Mouse (Mus musculus): ENCODE measurements around the gene Cx3cl1.
A peak's percentile ranks its signal among the peaks of the same experiment; 100 is the strongest.

Cx3cl1 gene

GRCm38 (mm10) chr8:94774601-94775000 is 2.8 kb downstream of the Cx3cl1 start:
- DNase-seq: no peak

GRCm38 (mm10) chr8:94776346-94776745 is 4.5 kb downstream of the Cx3cl1 start:
- no peak for DNase-seq

GRCm38 (mm10) chr8:94778036-94778435 is 6.2 kb downstream of the Cx3cl1 start:
- peak; percentile 39 to 55 for DNase-seq

GRCm38 (mm10) chr8:94778473-94778872 is 6.7 kb downstream of the Cx3cl1 start:
- DNase-seq: peak; percentile 50 to 53

- no peak for DNase-seq
Measured at GRCm38 (mm10) chr8:94778895-94779533, 7.2 kb downstream of the Cx3cl1 start.

GRCm38 (mm10) chr8:94779534-94780294 is 7.9 kb downstream of the Cx3cl1 start:
- peak in 1 of 2 experiments; percentile 16 for DNase-seq

GRCm38 (mm10) chr8:94780491-94781154 is 8.8 kb downstream of the Cx3cl1 start:
- peak in 1 of 2 experiments; percentile 17 for DNase-seq

- no peak for DNase-seq
Measured at GRCm38 (mm10) chr8:94781155-94781837, 9.5 kb downstream of the Cx3cl1 start.

GRCm38 (mm10) chr8:94781838-94782235 is 10.0 kb downstream of the Cx3cl1 start:
- peak in 1 of 2 experiments; percentile 33 for DNase-seq

GRCm38 (mm10) chr8:94783890-94784289 is 12.1 kb downstream of the Cx3cl1 start:
- DNase-seq: no peak

- DNase-seq: peak; percentile 62 to 76
Measured at GRCm38 (mm10) chr8:94785247-94785985, 13.6 kb downstream of the Cx3cl1 start.

- no peak for DNase-seq
Measured at GRCm38 (mm10) chr8:94785995-94786595, 14.3 kb downstream of the Cx3cl1 start.

GRCm38 (mm10) chr8:94787524-94788501 is 16.0 kb downstream of the Cx3cl1 start:
- peak; percentile 34 to 79 for DNase-seq

GRCm38 (mm10) chr8:94789256-94789955 is 17.6 kb downstream of the Cx3cl1 start:
- DNase-seq: no peak

- DNase-seq: no peak
Measured at GRCm38 (mm10) chr8:94794368-94794767, 22.6 kb downstream of the Cx3cl1 start.

- no peak for DNase-seq
Measured at GRCm38 (mm10) chr8:94794782-94795181, 23.0 kb downstream of the Cx3cl1 start.

GRCm38 (mm10) chr8:94800278-94800968 is 28.6 kb downstream of the Cx3cl1 start:
- DNase-seq: no peak

- DNase-seq: peak; percentile 60 to 62
Measured at GRCm38 (mm10) chr8:94801293-94802095, 29.7 kb downstream of the Cx3cl1 start.
